Mouse (Mus musculus): ENCODE measurements around the gene Slamf9.

The Slamf9 gene

GRCm38 (mm10) chr1:172489585-172490250 is 14.6 kb downstream of the Slamf9 start:
- DNase-seq (ENCODE audit: low spot score): no peak

DNA sequence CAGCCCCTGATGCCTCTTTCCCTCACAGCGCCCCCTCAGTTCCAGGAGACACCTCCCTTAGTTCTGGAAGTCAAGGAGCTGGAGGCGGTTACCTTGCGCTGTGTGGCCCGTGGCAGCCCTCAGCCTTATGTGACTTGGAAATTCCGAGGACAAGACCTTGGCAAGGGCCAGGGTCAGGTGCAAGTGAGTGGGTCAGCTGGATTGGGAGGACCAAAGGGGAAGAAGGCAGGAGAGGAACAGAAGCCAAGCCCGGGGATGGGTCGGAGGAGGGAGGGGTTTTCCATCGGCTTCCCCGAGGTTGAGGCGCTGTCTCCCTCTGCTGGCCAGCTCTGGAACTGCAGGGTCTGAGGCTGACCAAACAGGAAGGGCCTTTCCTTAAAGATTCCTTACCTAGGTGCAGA is 15.1 kb downstream of the Slamf9 start:
- DNase-seq (ENCODE audit: low spot score): peak; percentile 77

GRCm38 (mm10) chr1:172492047-172492446 is 16.9 kb downstream of the Slamf9 start:
- DNase-seq (ENCODE audit: low spot score): no peak

DNA sequence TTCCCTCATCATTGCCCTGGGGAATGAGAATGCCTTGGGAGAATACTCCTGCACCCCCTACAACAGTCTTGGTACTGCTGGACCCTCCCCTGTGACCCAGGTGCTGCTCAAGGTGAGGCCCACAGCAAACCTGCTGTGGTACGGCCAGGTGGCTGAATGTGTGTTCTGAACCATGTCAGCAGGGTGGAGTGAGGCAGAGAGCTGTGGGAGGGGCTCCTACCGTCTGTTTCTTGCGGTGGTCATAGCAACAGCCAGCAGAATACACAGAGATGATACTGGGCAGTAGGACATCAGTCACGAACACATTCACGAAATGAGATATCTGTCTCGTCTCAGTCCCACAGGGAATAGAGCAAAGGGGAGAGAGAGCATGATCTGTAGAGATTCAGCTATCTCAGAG is 18.4 kb downstream of the Slamf9 start:
- DNase-seq (ENCODE audit: low spot score): no peak

DNA sequence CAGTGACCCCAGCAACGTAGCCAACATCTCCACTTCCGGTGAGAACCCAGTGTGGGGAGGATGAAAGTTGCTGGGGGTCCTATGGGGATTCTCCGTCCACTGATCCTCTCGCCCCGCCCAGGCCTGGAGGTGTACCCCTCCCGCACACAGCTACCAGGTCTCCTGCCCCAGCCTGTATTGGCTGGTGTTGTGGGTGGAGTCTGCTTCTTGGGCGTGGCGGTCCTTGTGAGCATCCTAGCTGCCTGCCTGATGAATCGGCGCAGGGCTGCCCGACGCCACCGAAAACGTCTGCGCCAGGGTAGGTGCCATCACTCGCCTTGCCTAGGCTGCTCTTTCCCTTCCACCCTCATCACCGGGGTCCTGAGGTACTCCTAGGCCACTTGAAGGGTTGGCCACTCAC is 20.9 kb downstream of the Slamf9 start:
- no peak for DNase-seq (ENCODE audit: low spot score)

DNA sequence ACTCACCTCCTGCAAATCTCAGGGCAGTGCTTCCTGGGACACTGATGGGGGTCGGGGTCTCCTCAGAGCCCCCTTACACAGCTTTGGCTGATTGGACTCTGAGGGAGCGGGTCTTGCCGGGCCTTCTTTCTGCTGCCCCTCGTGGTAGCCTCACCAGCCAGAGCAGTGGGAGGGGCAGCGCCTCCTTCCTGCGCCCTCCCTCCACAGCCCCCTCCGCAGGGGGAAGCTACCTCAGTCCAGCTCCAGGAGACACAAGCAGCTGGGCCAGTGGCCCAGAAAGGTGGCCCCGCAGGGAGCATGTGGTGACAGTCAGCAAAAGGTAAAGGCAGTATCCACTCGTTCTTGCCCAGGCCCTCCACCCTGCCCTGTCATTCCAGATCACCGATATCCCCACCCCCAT is 22.3 kb downstream of the Slamf9 start:
- no peak for DNase-seq (ENCODE audit: low spot score)

- peak; percentile 61 for DNase-seq (ENCODE audit: low spot score)
Observed at GRCm38 (mm10) chr1:172499765-172500441, 24.7 kb downstream of the Slamf9 start, which contains the start of gene Tagln2. Gene Tagln2, plus strand, starts transcription at chr1:172500047.

- peak; percentile 34 for DNase-seq (ENCODE audit: low spot score)
Observed at GRCm38 (mm10) chr1:172500451-172501370, 25.6 kb downstream of the Slamf9 start.

GRCm38 (mm10) chr1:172501371-172502144 is 26.4 kb downstream of the Slamf9 start:
- peak; percentile 24 for DNase-seq (ENCODE audit: low spot score)

DNA sequence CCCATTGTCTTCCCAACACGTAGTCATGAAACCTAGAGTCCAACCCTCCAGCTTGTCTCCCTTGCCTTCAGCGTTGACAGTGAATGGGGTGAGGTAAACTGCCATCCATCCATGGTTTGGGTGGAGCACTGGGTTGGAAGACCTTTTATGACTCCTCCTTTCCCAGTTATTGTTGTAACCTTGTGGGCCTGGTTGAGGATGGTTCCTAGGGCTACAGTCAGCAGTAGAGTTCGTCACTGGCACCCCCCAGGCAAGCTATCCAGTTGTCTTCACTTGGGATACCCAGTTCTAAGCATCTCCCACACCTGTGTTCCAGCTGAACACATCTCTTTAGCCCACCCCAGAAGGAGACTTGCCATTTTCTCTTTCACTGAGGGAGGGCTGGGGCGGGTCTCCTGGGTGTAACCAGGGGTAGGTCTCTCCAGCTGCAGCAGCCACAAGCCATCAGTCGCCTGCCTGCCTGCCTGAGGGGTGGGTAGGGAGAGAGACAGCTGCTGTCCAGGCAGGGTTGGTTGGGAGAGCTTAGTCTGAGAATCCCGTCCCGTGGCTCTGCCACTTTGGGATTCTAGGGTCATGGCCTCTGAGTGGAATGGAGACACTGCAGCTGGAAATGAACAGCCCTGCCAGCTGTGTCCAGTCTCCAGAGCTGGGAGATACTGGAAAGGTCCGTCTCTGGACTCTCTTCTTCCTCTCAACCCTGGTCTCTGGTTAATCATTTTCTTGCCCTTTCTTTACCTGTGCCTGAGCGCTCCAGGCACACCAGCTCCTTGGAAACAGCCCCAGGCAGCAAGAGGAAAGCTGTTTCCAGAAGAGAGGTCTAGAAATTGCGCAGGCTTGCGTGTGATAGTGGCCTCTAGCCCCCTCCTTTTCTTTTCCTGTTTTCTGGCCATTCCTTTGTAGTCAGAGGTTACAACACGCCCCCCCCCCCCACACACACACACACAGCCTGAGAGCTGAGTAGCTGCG is 27.3 kb downstream of the Slamf9 start:
- peak; percentile 20 for DNase-seq (ENCODE audit: low spot score)

GRCm38 (mm10) chr1:172503111-172503997 is 28.2 kb downstream of the Slamf9 start:
- DNase-seq (ENCODE audit: low spot score): no peak

DNA sequence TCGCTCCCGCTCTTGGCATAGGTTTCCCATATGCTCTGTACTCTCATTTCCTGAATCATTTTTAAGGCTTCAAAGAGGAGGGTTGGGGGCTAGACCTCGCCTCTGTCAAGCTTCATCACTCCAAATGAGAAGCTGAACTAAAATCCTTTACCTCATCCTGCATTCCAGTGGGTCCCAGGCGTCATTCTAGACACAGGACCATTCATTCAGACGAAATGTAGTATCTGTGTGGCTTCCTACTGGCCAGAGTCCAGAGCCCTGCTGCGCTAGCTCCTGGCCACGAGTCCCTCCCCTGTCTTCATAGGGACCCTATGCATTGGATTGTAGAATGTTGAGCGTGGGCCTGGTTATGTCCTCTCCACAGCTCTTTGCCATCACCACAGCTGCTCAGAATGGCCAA is 29.6 kb downstream of the Slamf9 start:
- no peak for DNase-seq (ENCODE audit: low spot score)

GRCm38 (mm10) chr1:172507001-172507400 is 31.8 kb downstream of the Slamf9 start:
- DNase-seq (ENCODE audit: low spot score): peak; percentile 27

DNA sequence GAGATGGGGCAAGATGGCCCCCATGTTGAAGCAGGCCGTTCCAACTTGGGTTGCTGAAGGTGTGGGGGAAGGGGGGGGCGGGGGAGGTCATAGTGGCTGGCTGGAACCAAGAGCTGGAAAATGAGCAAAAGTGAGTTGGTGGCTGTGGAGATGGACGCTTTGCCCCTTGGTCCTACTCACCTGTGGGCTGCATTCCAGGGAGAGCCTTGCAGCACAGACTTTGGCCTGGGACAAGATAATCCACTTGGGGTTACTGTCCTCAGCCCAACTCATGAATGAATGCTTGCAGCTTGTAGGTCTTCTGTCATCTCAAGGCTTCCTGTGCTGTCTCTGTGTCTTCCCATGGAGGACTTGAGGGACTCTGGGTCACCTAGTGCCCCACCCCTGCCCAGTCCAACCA is 32.5 kb downstream of the Slamf9 start:
- DNase-seq (ENCODE audit: low spot score): no peak

GRCm38 (mm10) chr1:172508172-172508571 is 33.0 kb downstream of the Slamf9 start:
- no peak for DNase-seq (ENCODE audit: low spot score)

DNA sequence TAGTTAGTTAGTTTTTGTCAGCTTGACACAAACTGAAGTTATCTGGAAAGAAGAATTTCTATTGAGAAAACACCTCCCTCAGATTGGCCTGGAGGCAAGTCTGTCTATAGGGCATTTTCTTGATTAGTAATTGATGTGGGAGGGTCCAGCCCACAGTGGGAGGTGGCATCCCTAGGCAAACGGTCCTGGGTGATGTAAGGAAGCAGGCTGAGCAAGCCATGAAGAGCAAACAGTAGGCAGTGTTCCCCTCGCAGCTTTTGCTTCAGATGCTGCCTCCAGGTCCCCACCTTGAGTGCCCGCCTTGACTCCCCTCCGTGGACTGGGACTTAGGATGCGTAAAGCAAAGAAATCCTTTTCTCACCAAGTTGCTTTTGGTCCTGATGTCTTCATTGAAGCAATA is 34.1 kb downstream of the Slamf9 start:
- DNase-seq (ENCODE audit: low spot score): no peak

GRCm38 (mm10) chr1:172509983-172510382 is 34.8 kb downstream of the Slamf9 start:
- no peak for DNase-seq (ENCODE audit: low spot score)

DNA sequence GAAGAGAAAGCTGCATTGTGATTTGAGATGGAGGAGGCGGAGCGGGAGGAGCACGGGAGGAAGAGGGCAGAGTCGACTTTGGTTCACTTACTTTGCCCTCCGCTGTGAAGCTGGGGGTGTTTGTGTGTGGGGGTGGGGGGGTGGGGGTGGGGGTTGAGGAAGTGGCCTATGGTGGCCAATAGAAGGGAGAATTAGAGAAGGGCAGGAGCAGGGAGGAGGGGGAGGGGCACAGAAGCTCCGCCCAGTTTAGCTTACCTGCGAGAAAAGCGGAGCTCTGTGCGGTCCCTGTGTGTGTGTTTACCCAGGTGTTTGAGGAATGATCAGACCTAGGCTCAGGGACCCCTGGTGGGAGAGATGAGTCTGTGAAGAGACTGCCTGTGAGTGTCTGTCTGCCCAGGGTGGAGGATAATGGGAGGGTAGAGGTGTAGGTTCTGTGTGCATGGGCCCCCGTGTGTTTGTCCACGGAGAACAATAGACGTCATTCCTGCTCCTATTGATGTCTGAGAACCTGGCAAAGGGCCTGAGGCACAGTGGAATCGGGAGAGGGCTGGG is 35.3 kb downstream of the Slamf9 start:
- DNase-seq (ENCODE audit: low spot score): no peak

- no peak for DNase-seq (ENCODE audit: low spot score)
Observed at GRCm38 (mm10) chr1:172512962-172513361, 37.8 kb downstream of the Slamf9 start.
